Mouse (Mus musculus) spleen, embryonic (tissue): ENCODE results near the gene Trim60.

Source experiments
- CTCF ChIA-PET: fragments of 350-600 bp; sonication (Branson Sonifier 250); formaldehyde crosslinking; loops from one replicate; lab custom pipeline; 2022; lab: Charles Lee

Gene Trim60

DNA sequence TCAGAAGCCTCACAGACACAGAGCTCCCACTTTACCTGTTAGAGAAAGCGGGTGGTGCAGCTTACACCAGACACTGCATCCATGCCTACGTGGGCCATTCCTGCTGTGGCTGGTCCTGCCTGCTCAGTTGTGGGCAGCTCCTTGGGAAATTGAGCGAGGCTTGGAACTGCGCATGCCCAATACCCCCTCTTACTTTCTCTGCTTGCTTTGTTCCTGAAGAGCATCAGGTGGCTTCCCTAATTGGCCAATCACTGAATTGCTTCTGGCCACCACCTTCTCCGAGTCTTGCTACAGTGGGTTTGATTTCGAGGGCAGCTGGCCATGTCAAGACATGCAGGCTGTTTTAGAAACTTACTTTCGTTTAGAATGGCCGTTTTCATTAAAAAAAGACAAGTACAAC, at the start of gene Trim60, which contains the start of gene Trim61:
TSS of gene Trim60 (minus strand) at position 162 of the 400 bp plus-strand sequence.
TSS of gene Trim61 (minus strand) at position 101 of the 400 bp plus-strand sequence.
- CTCF ChIA-PET: no interaction called here

DNA sequence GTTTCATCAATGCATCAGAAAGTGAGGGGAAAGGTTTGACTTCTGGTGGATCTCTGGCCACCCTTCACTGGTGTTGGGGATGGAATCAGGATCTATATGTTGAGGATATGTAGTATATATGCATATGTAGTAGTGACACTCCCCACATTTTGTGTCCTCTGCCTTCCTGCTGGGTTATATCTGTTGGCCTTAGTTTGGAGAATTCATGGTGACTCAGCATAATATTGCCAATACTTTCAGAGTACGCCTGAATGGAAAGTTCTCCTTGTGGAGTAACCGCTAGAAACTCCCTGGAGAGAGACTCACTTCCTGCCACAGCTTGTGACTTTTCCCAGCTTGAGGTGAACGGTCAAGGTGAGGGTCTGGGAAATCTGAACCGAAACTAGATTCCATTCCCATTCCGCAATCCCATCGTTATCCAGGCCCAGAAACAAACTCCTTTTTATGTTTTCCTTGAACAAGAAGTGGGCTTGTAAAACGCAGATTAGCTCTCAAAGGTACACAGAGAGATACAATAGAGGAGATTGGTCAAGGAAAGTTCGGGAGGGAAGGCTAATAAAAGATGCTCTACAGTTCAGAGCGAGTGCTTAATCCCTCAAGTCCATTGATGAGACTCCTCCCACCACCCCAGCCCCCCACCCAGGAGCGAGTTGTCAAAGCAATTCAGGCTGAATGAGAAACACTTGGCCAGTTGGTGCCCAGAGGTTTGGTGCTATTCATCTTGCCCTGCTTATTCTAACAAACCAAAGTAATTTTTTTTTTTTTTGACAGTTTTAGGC, 49.5 kb upstream of the Trim60 start:
- CTCF ChIA-PET: no interaction called here

DNA sequence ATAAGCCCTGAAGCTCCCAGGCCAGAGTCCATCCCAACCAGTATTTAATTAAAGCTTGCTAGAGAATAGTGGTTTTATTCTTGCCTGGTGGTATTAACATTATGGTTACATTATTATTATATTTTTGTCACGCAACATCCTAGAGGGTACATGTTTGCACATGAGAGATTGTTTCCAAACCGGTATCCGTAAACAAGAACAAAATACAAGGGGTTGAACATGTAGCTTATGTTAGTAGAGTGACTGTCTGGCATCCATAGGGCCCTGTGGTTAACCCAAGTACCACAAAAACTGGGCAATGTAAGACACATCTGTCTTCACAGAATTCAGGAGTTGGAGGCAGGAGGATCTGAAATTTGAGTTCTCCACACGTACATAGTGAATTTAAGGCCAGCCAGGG, 48.6 kb upstream of the Trim60 start:
- CTCF ChIA-PET: no interaction called here

DNA sequence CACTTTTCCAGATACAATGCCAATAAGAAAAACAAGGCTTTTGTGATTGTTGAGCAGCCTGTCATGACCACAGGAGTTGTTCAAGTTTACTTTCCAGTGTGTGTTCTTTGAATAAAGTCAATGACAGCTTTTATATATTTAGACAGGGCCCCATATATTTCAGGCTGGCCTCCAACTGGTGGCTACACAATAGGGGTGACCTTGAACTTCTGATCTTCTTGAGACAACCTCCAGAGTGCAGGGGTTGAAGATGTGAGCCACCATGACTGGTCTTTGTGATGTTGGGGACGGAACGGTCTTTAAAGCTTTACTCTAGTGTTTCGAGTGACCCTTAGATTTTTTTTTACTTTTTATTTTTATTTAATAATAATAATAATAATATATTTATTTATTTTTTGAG, 47.2 kb upstream of the Trim60 start:
- CTCF ChIA-PET: no interaction called here

DNA sequence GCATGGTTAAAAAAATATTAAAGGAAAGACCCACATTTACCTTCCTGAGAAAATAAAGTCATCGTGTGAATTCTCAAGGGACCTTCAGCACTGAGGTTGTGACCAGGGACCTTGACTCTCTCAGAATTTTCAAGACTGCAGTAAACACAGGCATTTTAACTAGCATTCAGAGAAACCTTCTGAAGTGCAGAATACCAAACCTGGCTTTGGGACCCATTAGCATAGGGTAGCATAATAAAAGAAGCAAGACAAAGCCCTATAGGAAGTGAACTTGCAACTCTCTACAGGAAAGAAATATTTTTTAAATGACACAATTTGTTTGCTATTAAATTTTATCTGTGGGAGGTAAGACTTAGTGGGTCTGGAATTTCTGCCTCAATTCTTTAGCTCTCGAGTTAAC, 45.7 kb upstream of the Trim60 start:
- CTCF ChIA-PET: no interaction called here

DNA sequence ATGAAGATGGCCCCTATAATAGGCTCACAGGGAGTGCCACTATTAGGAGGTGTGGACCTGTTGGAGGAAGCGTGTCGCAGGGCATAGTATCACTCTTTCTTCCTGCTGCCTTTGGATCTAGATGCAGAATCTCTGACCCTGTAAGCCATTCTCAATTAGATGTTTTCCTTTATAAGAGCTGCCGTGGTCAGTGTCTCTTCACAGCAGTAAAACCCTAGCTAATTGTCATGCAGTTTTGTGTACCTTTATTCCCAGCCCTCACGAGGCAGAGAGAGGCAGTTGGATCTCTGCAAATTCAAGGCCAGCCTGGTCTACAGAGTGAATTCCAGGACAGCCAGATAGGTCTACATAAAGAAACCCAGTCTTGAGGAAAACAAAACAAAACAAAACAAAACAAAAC, 43.8 kb upstream of the Trim60 start:
- CTCF ChIA-PET: no interaction called here

DNA sequence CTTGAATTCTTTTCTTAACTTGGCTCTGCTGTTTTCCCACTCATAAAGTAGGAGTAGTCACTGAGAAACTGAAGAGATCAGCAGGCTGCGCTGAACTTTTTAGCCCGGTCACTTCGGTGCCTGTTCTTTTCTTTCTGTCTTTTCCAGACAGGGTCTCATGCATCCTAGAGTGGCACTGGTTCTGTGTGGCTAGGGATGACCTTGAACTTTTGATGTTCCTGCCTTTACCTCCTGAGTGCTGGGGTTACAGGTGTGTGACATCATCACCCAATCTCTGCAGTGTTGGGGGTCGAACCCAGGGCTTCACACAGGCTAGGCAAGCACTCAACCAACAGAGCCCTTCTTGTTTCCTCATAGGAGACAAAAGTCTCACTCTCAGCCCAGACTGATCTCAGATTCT, 38.3 kb upstream of the Trim60 start:
- CTCF ChIA-PET: no interaction called here

DNA sequence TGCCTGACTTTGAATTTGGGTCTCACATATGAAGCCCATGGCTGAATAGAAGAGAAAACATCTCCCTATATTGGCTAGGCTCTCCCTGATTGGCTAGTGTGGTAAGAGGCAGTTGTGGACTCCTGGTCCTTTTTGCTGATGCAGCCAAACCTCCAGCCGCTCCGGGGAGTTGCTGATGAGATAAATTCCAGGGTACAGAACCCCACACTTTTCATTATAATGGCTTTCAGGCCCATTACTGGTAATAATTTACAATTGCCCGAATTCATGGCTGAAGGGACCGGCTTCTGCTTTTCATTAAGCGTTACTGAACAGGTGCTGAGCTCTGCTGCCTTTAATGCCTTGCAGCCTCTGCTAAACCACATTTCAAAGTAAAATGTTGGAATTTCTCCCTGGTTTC, 35.6 kb upstream of the Trim60 start:
- CTCF ChIA-PET: no interaction called here

DNA sequence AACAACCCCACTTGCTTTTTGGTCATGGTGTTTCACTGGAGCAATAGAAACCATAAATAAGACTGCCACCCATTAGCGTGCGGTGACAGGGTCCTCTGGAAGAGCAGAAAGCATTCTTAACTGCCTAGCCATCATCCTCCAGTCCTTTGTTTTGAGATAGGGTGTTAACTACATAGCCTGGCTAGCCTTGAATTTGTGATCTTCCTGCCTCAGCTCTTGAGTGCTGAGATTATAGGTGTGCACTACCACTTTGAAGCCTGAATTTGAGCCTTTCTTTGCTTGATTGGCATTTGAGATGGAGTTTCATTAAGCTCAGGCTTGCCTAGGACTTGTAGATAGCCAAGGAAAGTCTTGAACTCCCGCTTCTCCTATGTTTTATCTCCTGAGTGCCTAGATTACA, 35.2 kb upstream of the Trim60 start:
- CTCF ChIA-PET: no interaction called here

DNA sequence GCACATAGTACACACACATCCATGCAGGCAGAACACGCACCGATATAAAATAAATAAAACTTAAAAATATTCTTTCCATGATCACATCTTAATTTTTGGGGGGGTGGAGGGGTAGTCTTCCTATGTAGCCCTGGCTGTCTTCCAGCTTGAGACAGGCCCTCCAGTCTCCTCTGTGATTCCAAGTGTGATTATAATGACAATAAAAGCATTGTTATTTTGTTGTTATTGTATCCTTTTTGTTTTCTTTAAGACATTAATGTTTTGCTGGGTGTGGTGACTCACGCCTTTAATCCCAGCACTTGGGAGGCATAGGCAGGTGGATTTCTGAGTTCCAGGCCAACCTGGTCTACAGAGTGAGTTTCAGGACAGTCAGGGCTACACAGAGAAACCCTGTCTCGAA, 29.4 kb upstream of the Trim60 start:
- CTCF ChIA-PET: no interaction called here

DNA sequence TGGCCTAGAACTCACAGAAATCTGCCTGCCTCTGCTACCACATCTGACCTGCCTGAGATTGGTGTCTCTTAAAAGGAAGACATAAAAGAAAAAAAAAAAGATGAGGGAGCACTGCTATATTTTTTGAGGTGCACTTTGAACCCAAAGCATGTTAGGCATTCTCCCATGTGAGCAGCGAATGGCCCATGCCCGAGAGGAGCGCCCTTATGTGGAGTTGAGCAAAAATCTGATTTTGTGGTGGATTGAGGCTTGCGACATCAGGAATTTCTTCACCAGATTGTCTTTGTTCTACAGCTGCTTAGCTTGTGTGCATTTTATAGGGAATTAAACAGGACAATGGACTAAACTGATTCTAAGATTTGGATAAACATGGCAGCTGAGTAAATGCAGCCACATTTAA, 28.8 kb upstream of the Trim60 start:
- CTCF ChIA-PET: no interaction called here

DNA sequence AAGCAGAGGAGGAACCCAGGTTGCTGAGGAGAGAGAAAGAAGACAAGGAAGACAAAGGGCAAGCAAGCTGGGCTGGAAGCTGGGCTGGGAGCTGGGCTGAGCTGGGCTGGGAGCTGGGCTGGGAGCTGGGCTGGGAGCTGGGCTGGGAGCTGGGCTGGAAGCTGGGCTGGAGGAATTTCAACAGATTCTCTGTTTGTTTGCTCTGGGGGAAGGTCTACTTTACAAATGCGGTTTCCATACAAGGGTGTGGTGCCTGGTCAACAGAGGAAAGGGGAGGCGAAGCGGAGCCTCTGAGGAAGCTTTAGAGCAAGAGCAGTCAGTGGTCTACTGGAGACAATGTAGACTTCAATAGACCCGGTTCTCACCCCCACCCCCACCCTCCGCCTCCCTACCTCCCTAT, 28.2 kb upstream of the Trim60 start:
- CTCF ChIA-PET: no interaction called here

DNA sequence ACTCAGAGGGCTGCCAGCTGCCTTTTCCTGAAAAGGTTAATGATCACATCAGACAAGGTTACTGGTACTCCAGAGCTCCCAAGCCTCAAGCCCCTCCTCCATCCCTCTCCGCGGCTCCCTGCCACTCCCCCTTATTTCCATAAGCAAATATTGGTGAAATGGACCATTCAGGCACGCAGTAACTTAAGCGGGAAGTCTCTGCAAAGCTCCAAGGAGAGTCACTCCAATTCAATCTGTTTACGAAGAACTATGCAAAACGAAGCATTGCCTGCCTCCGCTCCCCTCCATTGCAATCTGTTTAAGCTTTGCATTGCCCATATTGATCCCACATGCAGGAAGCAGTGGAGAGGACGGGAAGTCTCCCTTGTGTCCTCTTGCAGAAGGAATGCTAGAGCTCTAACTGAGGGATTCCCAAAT, 18.7 kb upstream of the Trim60 start, which contains the start of gene Apela:
TSS of gene Apela (minus strand) at position 220 of the 417 bp plus-strand sequence.
- CTCF ChIA-PET: no interaction called here

DNA sequence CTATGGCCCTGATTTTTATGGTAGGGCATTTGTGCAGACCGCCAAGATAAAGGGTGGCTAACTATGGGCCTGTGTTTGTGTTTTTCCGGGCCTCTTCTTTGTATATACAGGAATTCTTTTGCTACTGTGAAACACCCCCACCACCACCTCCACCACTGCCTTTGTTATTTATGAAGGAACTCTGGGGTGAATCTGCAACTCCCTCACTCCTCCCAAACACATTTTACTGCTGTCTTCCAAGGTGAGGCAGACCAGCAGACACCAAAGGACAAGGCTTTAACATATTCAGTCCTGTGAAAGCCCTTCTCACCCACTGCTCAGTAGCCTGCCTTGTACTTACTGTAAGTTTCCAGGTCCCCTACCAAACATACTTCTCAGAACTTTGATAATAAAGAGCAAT, 15.8 kb upstream of the Trim60 start:
- CTCF ChIA-PET: interaction anchor here (0.7 kb wide), 1 partner anchor 91 kb away, joined by 12 read pairs; no protein-coding TSS in a partner anchor

DNA sequence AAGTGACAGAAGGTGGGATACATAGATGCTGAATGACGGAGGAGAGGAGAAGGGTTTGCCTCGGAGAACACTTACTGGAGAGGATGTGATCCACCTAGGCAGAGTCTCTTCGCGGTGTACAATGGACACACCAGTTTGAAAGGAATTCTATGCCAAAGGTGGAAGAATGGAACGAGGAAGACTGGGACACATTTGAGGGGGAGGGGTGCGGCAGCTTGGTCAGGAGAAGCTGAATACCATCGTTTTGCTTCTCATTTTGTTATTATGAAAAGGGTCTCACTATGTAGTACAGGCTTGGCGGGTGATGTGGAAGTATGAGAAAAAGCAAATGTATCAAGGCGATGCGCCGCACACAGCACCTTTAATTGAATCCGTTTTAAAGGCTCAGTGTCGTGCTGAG, 14.7 kb upstream of the Trim60 start:
- CTCF ChIA-PET: no interaction called here

DNA sequence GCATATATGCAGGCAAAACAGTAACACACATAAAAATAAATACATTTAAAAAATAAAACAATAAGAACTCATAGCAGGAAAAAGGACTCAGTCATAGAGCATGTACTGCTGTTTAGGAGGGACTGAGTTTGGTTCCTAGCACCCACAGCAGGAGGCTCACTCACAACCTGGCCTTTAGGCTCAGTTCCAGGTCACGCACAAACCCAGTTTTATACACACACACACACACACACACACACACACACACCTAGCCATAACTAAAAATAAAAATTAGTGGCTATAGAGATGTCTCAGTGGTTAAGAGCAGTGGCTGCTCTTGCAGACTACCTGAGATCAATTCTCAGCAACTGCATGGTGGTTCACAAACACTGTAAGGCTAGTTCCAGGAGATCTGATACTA, 13.7 kb upstream of the Trim60 start:
- CTCF ChIA-PET: no interaction called here

DNA sequence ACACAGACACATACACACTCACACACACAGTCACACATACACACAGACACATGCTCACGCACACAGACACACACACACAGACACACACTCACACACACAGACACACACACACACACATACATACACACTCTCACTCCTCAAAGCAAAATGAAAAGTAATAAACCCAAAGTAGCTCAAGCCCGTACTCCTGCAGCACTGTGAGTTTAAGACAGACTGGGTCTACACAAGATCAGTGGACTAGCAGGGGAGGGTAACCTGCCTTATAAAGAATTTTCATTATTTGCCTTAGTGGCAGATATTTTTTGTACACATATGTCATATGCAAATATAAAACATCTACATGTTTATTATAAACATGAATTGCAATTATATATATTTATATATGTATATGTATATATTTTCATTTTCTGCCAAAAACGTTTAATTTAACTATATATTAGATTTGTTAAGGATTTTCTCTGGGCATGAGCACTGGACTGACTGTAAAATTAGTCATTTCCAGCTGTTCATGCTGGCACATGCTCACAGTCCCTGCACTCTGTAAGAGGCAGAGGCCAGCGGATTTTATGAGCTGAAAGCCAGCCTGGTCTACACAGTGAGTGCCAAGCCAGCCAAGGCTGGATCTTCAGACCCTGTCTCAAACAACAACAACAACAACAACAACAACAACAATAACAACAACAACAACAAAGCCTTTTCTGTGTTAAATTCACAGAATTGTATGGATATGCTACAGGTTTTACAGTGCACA, 12.5 kb upstream of the Trim60 start:
- CTCF ChIA-PET: no interaction called here

DNA sequence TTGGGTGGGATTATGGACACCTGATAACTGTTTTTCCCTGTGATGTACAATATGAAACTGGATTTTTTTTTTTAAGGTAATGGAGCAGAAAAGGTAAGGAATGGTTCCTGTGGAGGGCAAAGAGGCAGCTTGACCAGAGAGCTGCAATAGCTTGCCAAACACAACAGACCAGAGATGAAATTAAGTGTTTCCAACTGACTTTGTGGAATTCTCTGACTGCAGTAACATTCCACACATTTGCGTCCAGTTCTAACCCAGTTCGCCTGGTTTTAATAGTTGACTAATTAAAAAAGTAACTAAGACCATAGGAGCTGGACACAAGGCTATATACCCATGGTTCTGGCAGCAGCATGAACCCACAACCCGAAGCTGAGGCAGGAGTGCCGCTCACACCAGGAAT, 11.4 kb upstream of the Trim60 start:
- CTCF ChIA-PET: no interaction called here

DNA sequence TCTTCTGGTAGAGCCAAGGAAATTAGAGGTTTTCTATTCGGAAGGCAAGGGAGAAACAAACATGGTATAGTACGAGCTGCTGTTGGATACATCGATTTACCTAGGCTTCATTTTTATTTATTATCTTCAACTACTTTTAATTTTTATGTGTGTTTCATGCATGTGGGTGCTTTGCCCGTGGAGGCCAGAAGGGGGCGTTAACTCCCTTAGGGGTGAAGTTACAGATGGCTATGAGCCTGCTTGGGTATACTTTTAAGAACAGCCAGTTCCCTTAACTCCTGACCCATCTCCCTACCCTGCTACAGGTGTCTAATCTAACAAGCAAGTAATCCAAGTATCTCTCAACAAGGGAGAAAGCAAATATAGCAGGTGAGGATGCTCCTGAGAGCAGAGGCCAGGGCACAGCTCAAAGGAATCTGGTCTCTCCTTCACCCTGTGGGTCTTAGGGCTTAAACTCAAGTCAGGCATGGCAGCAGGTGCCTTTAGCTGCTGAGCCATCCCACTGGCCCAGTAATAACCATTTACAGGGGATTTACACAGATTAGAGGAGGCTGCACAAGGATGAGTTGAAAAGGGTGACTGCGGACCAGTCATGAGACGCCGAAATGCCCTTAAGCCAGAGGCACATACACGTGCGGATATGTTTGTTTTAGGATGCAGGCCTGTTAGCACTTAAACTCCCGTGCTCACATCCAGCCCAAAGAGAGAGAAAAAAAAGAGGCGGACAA, 10.7 kb upstream of the Trim60 start:
- CTCF ChIA-PET: no interaction called here

DNA sequence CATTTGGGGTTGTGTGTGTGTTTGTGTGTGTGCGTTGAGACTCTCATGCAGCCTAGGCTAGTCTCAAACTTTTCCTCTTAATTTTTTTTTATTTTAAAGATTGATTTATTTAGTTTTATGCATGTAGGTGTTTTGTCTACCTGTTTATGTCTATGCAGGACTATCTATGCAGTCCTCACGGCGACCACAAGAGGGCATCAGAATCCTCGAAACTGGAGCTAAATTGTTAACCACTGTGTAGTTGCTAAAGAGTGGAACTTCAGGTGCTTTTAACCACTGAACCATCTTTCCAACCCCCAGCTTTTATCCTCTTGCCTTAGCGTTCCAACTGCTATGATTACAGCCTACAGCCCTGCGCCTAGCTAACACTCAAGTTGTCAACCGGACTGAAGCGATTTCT, 4.1 kb upstream of the Trim60 start:
- CTCF ChIA-PET: interaction anchor here (0.6 to 0.7 kb wide), 3 partner anchors 116 to 1475 kb away, joined by 3 to 11 read pairs (median 6); no protein-coding TSS in a partner anchor

DNA sequence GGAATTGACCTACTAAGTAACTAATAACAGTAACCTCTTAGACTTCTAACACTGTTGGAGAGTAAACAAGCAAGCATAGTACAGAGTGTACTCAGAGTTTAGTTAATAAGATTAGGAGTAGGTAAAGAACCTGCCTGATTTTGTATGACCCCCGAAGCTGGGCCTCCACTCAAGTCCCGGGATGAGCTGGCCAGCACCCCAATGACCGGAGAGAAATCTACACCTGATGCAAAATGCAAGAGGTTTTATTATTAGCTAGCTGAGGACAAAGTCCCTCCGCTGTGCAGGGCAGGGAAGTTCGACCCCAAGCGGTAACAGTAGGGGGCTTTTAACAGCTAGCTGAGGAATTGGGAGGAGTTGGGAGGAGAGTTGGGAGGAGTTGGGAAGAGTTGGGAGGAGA, 10.8 kb downstream of the Trim60 start:
- CTCF ChIA-PET: interaction anchor here (0.6 kb wide), 1 partner anchor 63 kb away, joined by 3 read pairs; no protein-coding TSS in a partner anchor

DNA sequence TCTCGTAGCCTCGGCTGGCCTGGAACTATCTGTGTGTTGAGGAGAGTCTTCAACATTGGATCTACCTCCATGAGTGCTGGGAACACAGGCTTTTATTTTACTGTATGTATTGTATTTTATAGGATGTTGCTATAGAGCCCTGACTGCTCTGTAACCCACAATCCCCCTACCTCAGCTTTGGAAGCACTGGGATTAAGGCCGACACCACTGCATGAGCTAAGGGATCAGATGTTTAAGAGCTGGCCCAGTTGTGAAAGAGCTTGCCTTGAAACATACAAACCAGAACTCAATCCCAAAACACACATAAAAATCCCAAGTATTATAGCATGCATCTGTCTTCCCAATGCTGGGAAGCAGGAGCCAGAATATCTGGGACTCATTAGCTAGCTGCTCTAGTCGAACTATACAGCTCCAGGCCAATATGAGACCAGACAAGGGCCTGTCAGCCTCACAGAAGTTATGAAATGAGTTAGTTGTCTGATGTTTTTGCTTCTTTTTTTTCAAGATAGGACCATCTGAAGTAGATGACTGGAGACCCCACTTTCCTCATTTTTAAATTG, 19.5 kb downstream of the Trim60 start:
- CTCF ChIA-PET: no interaction called here
